Mouse (Mus musculus): ENCODE results near the gene Elmo3. TPM values are rescaled to one million over a fixed set of nuclear protein-coding genes. Genes with fewer than 3 reads are reported as not detected.

Elmo3 gene
- total and polyA plus RNA-seq, 3 experiments, result 1.3 to 2.9 TPM; not detected in 1

- Histone ChIP-seq H3K9me3 (replicated peaks; ENCODE audit: insufficient read depth, low read length) (no peaks in the 10 kb centered on the region), H3K4me1 (ENCODE audit: control insufficient read depth in 1 of 2, insufficient read depth in 2 of 2, low read length in 2 of 2) (peaks cover 3% of the 10 kb centered on the region in 2 experiments; a peak in 3 of 4 replicates)
Observed at GRCm38 (mm10) chr8:105331469-105331868, 26.1 kb downstream of the Elmo3 start.

GRCm38 (mm10) chr8:105331931-105332330 lies 26.5 kb downstream of the Elmo3 start:
- Histone ChIP-seq H3K79me2 (ENCODE audit: control insufficient read depth, insufficient read depth, low read length, poor library complexity) (peaks cover 6% of the 10 kb centered on the region), H3K27me3 (ENCODE audit: control insufficient read depth in 1 of 2, insufficient read depth in 2 of 2, low read length in 2 of 2) (no peaks in the 10 kb centered on the region), H3K9me3 (replicated peaks; ENCODE audit: insufficient read depth, low read length) (no peaks in the 10 kb centered on the region), H3K4me3 (ENCODE audit: control insufficient read depth in 1 of 2, insufficient read depth in 1 of 2, low read depth in 2 of 2, low read length in 2 of 2) (no peak overlapping the region), H3K4me1 (ENCODE audit: control insufficient read depth in 1 of 2, insufficient read depth in 2 of 2, low read length in 2 of 2) (peaks cover 3% of the 10 kb centered on the region in 2 experiments; a peak in 3 of 4 replicates), H3K9ac (ENCODE audit: control insufficient read depth, low read depth, low read length, poor library complexity, severe bottlenecking) (no peak overlapping the region), H3K27ac (ENCODE audit: control insufficient read depth, low read depth, low read length) (no peak overlapping the region), H3K36me3 (ENCODE audit: control insufficient read depth in 1 of 2, insufficient read depth in 2 of 2, low read length in 2 of 2) (peaks cover 7 to 10% of the 10 kb centered on the region in 2 experiments)
- TF ChIP-seq MAX (IDR thresholded peaks at IDR 0.05; ENCODE audit: low read length), result no peak
- TF ChIP-seq JUND (IDR thresholded peaks at IDR 0.05; ENCODE audit: low read depth, low read length), result no peak
- TF ChIP-seq RCOR1 (IDR thresholded peaks at IDR 0.05; ENCODE audit: low read depth, low read length), result no peak
- TF ChIP-seq EP300 (IDR thresholded peaks at IDR 0.05; ENCODE audit: low read depth in 1 of 2, low read length in 2 of 2), result no peak
- no peak for TF ChIP-seq CTCF (IDR thresholded peaks at IDR 0.05 in 2 of 3, conservative IDR thresholded peaks at IDR 0.05 in 1 of 3; ENCODE audit: control insufficient read depth in 1 of 3, insufficient read depth in 1 of 3, low read depth in 2 of 3, low read length in 3 of 3, poor library complexity in 1 of 3, severe bottlenecking in 1 of 3)
- TF ChIP-seq HCFC1 (IDR thresholded peaks at IDR 0.05; ENCODE audit: low read depth, low read length), result no peak
- TF ChIP-seq POLR2A (IDR thresholded peaks at IDR 0.05; ENCODE audit: control insufficient read depth in 1 of 2, insufficient read depth in 1 of 2, low read depth in 1 of 2, low read length in 2 of 2, poor library complexity in 1 of 2), result no peak
- TF ChIP-seq POLR2AphosphoS5 (IDR thresholded peaks at IDR 0.05; ENCODE audit: borderline replicate concordance, low read depth, low read length), result no peak
- no peak for TF ChIP-seq SIN3A (IDR thresholded peaks at IDR 0.05; ENCODE audit: low read length)
- TF ChIP-seq MAZ (IDR thresholded peaks at IDR 0.05; ENCODE audit: low read depth, low read length), result no peak
- TF ChIP-seq UBTF (IDR thresholded peaks at IDR 0.05; ENCODE audit: borderline replicate concordance, insufficient read depth, low read depth, low read length), result no peak
- no peak for TF ChIP-seq RAD21 (IDR thresholded peaks at IDR 0.05; ENCODE audit: low read depth, low read length)
- no peak for TF ChIP-seq BHLHE40 (IDR thresholded peaks at IDR 0.05; ENCODE audit: borderline replicate concordance, low read depth, low read length)
- TF ChIP-seq CHD2 (IDR thresholded peaks at IDR 0.05; ENCODE audit: low read length), result no peak
- DNase-seq (ENCODE audit: low read depth, low spot score), result no peak

More at GRCm38 (mm10) chr8:105331469-105331868, 26.1 kb downstream of the Elmo3 start:
- no peaks in the 10 kb centered on the region for H3K27me3 ChIP-seq (ENCODE audit: control insufficient read depth in 1 of 2, insufficient read depth in 2 of 2, low read length in 2 of 2)
- no peak overlapping the region for H3K9ac ChIP-seq (ENCODE audit: control insufficient read depth, low read depth, low read length, poor library complexity, severe bottlenecking)
- H3K79me2 ChIP-seq (ENCODE audit: control insufficient read depth, insufficient read depth, low read length, poor library complexity), result peaks cover 10% of the 10 kb centered on the region
- no peak overlapping the region for H3K4me3 ChIP-seq (ENCODE audit: control insufficient read depth in 1 of 2, insufficient read depth in 1 of 2, low read depth in 2 of 2, low read length in 2 of 2)
- peaks cover 7 to 10% of the 10 kb centered on the region in 2 experiments for H3K36me3 ChIP-seq (ENCODE audit: control insufficient read depth in 1 of 2, insufficient read depth in 2 of 2, low read length in 2 of 2)
- TF ChIP-seq KAT2A (conservative IDR thresholded peaks at IDR 0.05; ENCODE audit: low read depth, low read length) (no peak), POLR2AphosphoS2 (IDR thresholded peaks at IDR 0.05; ENCODE audit: low read length) (no peak)
- H3K27ac ChIP-seq (ENCODE audit: control insufficient read depth, low read depth, low read length), result no peak overlapping the region
- DNase-seq (ENCODE audit: low read depth, low spot score), result no peak

Data from MEL (cell line).